Mouse (Mus musculus) lung, adult 2 months (tissue): ENCODE results near the gene Gp5.

ENCODE experiments used
- CTCF ChIP-seq: fragments of 200-500 bp; IDR thresholded peaks from 2 replicates; pipeline ENCODE4 v1.5.1; 2011; ENCODE audit warnings: mild to moderate bottlenecking, low read length, control low read depth; ENCODE audit not compliant: insufficient read depth
- POLR2A ChIP-seq: fragments of 200-500 bp; IDR thresholded peaks from 2 replicates; pipeline ENCODE4 v1.6.1; 2011; ENCODE audit warnings: low read depth, mild to moderate bottlenecking, control low read depth, low read length, borderline replicate concordance; ENCODE audit errors: extremely low read depth

DNA sequence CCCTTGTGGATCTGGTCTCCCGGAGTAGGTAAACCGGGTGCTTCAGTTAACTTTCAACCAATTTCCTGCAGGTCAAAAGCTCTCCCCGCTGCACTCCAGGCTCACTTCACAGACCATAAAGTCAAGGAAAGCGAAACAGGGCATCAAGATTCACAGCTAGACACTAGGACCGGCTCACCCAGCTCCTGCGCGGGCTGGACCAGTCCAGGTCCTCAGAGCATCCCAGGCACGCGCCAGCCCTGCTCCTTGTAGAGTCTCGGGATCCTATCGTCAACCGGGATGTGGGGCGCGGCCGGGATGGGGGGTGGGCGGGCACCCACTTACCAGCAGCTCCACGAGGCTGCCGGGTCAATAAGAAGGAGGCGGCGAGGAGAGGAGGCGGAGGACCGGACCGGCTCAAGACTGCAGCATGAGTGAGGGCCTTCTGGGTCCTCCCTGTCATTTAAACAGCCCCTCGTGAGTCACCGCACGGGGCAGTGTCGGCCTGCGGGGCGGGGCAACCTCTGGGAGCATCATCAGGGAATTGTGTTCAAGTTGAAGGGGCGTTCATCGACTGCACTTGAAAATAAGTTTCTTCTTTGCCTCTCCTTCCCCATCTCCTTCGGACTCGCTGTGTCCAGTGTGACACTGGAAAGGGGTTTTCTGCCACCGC is 27.6 kb downstream of the Gp5 start, which contains the start of gene Lrrc15:
- TF ChIP-seq CTCF (no peak), POLR2A (no peak)
